Mouse (Mus musculus) heart, embryonic 12.5 days (tissue): ENCODE measurements around the gene Tpd52l1. TPM values are rescaled to one million over a fixed set of nuclear protein-coding genes. Genes with fewer than 3 reads are reported as not detected.
"Not testable (repeated sequence)": the region's sequence is repeated elsewhere in the genome, so short reads cannot be mapped to it uniquely, and the experiment has no call there.

Experiments
- ATAC-seq: fragments of 200-750 bp; cut with Nextera tagmentation; 2 replicates; pipeline ENCODE4 v1.8.0; 2017; ENCODE audit warnings: moderate TSS enrichment, moderate library complexity; ENCODE audit not compliant: insufficient number of reproducible peaks, low FRiP score
- H3K27ac ChIP-seq: fragments of 300-500 bp; sonication (generic); 2 replicates; pipeline ENCODE4 v1.5.1; 2016; ENCODE audit warnings: mild to moderate bottlenecking, moderate library complexity; ENCODE audit not compliant: poor library complexity, severe bottlenecking
- H3K27me3 ChIP-seq: fragments of 300-500 bp; sonication (generic); replicated peaks from 2 replicates; pipeline ENCODE4 v1.6.1; 2016; ENCODE audit warnings: mild to moderate bottlenecking, moderate library complexity
- H3K36me3 ChIP-seq: fragments of 300-500 bp; sonication (generic); 2 replicates; pipeline ENCODE4 v1.6.1; 2016; ENCODE audit warnings: mild to moderate bottlenecking, moderate library complexity
- H3K4me1 ChIP-seq: fragments of 300-500 bp; sonication (generic); replicated peaks from 2 replicates; pipeline ENCODE4 v1.6.1; 2016; ENCODE audit warnings: mild to moderate bottlenecking
- H3K4me2 ChIP-seq: fragments of 300-500 bp; sonication (generic); 2 replicates; pipeline ENCODE4 v1.6.1; 2016; ENCODE audit warnings: mild to moderate bottlenecking, moderate library complexity
- H3K4me3 ChIP-seq: fragments of 300-500 bp; sonication (generic); 2 replicates; pipeline ENCODE4 v1.5.1; 2016; ENCODE audit warnings: mild to moderate bottlenecking
- H3K9ac ChIP-seq: fragments of 300-500 bp; sonication (generic); 2 replicates; pipeline ENCODE4 v1.6.1; 2016; ENCODE audit warnings: mild to moderate bottlenecking, moderate library complexity
- H3K9me3 ChIP-seq: fragments of 300-500 bp; sonication (generic); replicated peaks from 2 replicates; pipeline ENCODE4 v1.6.1; 2016; ENCODE audit warnings: mild to moderate bottlenecking, moderate library complexity
- WGBS: fragments of 180-500 bp; shearing (Covaris S2); methylation state at CpG from one replicate; pipeline ENCODE4 v1.1.7; 2016; 5-methylcytosine and 5-hydroxymethylcytosine counted together
- polyA plus RNA-seq: library from polyadenylated mRNA; unstranded; fragments of >200 nt; fragmentation: Nextera tagmentation; extraction: Ambion mirVana; gene quantifications from 2 replicates; pipeline ENCODE4 v1.2.1, GENCODE M21; 2016

The Tpd52l1 gene
- polyA plus RNA-seq, 1 experiment from 2014 or later, result 16.5 TPM

- Histone ChIP-seq H3K9ac (no peak overlapping the region), H3K36me3 (no peaks in the 10 kb centered on the region), H3K9me3 (no peaks in the 10 kb centered on the region), H3K4me1 (peaks cover 4% of the 10 kb centered on the region; the same call in 1 of the 2 replicates), H3K27ac (no peak overlapping the region), H3K4me3 (no peak overlapping the region), H3K27me3 (no peaks in the 10 kb centered on the region), H3K4me2 (no peak overlapping the region)
- no peak for ATAC-seq
Observed at GRCm38 (mm10) chr10:31417956-31418355, 27.8 kb downstream of the Tpd52l1 start.

GRCm38 (mm10) chr10:31392990-31393389 is 52.8 kb downstream of the Tpd52l1 start:
- H3K36me3 ChIP-seq, result no peaks in the 10 kb centered on the region
- H3K4me3 ChIP-seq, result no peak overlapping the region
- H3K9ac ChIP-seq, result no peak overlapping the region
- H3K27me3 ChIP-seq, result no peaks in the 10 kb centered on the region
- H3K4me2 ChIP-seq, result no peak overlapping the region
- WGBS, result 52% methylated on average over 1 of the region's 1 CpGs
- no peak overlapping the region for H3K27ac ChIP-seq
- H3K9me3 ChIP-seq, result no peaks in the 10 kb centered on the region
- H3K4me1 ChIP-seq, result no peaks in the 10 kb centered on the region
- ATAC-seq, result no peak

GRCm38 (mm10) chr10:31390777-31391395 is 54.9 kb downstream of the Tpd52l1 start:
- ATAC-seq, result no peak
- 0 out of 2 replicates have a peak, but pooled peaks cover 2% of the 10 kb centered on the region for H3K4me1 ChIP-seq
- H3K9ac ChIP-seq, result no peak overlapping the region
- H3K9me3 ChIP-seq, result no peaks in the 10 kb centered on the region
- no peak overlapping the region for H3K4me2 ChIP-seq
- H3K4me3 ChIP-seq, result no peak overlapping the region
- no peaks in the 10 kb centered on the region for H3K36me3 ChIP-seq
- H3K27ac ChIP-seq, result peak overlapping the region; percentile 6; the same call in 1 of the 2 replicates
- WGBS, result 70% methylated on average over 4 of the region's 4 CpGs
- no peaks in the 10 kb centered on the region for H3K27me3 ChIP-seq

GRCm38 (mm10) chr10:31388566-31388965 is 57.2 kb downstream of the Tpd52l1 start:
- not testable (repeated sequence) for H3K27ac ChIP-seq, H3K27me3 ChIP-seq, H3K4me1 ChIP-seq, H3K4me3 ChIP-seq, H3K9me3 ChIP-seq, H3K36me3 ChIP-seq, H3K4me2 ChIP-seq, ATAC-seq, H3K9ac ChIP-seq
- 74% methylated on average over 1 of the region's 1 CpGs for WGBS

DNA sequence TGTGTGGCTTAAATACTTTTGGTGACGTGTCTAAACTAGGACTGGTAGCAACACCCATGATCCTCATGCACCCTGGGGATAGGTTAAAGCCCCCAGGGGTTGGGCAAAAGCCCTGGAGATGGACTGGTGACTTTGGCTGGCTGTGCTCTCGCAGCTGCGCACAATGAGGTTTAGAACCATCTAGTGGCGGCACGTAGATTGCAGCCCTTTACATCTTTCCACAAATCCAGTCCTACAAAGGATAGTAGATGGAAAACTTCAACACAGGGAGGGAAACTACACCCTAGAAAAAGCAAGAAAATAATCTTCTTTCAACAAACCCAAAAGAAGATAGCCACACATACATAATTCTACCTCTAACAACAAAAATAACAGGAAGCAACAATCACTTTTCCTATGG is 75.6 kb downstream of the Tpd52l1 start:
- not testable (repeated sequence) for H3K4me1 ChIP-seq, H3K36me3 ChIP-seq, H3K9me3 ChIP-seq, H3K27ac ChIP-seq, H3K4me3 ChIP-seq, H3K27me3 ChIP-seq, H3K9ac ChIP-seq, ATAC-seq, H3K4me2 ChIP-seq
- WGBS, result 6% methylated on average over 4 of the region's 5 CpGs

DNA sequence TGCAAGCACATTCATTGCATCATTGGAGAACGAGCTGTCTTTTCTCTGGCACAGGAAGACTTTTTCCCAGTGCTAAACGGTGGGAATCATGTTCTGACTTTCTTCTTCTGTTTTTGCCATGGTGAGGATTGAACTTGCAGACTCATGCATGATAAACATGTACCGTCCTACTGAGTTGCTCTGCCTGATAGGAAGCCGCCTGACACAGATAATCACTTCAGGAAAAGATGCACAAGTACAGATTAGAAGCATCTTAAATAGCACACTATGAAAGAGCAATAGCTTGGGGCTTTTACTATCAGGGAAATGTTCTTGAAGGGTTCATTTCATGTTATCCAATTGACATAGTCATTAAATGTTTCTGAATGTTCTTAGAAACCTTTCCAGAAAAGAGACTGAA is 86.0 kb downstream of the Tpd52l1 start:
- Histone ChIP-seq H3K9ac (no peak overlapping the region), H3K4me3 (no peak overlapping the region), H3K4me2 (no peak overlapping the region), H3K4me1 (no peaks in the 10 kb centered on the region), H3K36me3 (no peaks in the 10 kb centered on the region), H3K27me3 (no peaks in the 10 kb centered on the region), H3K9me3 (0 out of 2 replicates have a peak, but pooled peaks cover 4% of the 10 kb centered on the region), H3K27ac (no peak overlapping the region)
- ATAC-seq, result no peak
- WGBS, result 55% methylated on average over 4 of the region's 4 CpGs

- Histone ChIP-seq H3K4me3 (no peak overlapping the region), H3K9ac (no peak overlapping the region), H3K27ac (no peak overlapping the region), H3K4me1 (no peaks in the 10 kb centered on the region), H3K4me2 (no peak overlapping the region), H3K36me3 (no peaks in the 10 kb centered on the region), H3K9me3 (no peaks in the 10 kb centered on the region), H3K27me3 (no peaks in the 10 kb centered on the region)
- no peak for ATAC-seq
- WGBS, result 74% methylated on average over 7 of the region's 7 CpGs
Observed at GRCm38 (mm10) chr10:31354886-31355461, 90.8 kb downstream of the Tpd52l1 start.

DNA sequence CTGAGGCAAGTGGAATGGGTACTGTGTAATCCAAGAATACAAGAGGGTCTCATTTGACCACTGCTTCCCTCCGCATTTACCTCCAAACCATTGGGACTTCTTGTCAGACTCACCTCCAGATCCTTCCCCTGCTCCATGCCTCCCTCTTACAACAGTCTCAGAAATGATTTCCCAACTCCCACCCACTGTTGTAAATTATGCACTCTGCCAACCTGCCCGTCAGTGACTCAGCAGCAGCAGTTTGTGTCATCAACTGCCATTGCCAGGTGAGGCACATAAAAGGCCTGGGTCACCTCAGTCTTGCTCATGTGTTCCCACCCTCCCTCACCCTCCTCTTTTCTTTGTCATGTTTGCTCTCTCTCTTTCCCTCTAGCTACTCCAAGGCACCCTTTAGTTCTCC is 91.6 kb downstream of the Tpd52l1 start:
- H3K9me3 ChIP-seq, result no peaks in the 10 kb centered on the region
- no peaks in the 10 kb centered on the region for H3K27me3 ChIP-seq
- WGBS, result 81% methylated on average over 2 of the region's 2 CpGs
- no peak overlapping the region for H3K9ac ChIP-seq
- H3K4me3 ChIP-seq, result no peak overlapping the region
- H3K4me1 ChIP-seq, result no peaks in the 10 kb centered on the region
- H3K27ac ChIP-seq, result no peak overlapping the region
- ATAC-seq, result no peak
- H3K4me2 ChIP-seq, result no peak overlapping the region
- H3K36me3 ChIP-seq, result no peaks in the 10 kb centered on the region

DNA sequence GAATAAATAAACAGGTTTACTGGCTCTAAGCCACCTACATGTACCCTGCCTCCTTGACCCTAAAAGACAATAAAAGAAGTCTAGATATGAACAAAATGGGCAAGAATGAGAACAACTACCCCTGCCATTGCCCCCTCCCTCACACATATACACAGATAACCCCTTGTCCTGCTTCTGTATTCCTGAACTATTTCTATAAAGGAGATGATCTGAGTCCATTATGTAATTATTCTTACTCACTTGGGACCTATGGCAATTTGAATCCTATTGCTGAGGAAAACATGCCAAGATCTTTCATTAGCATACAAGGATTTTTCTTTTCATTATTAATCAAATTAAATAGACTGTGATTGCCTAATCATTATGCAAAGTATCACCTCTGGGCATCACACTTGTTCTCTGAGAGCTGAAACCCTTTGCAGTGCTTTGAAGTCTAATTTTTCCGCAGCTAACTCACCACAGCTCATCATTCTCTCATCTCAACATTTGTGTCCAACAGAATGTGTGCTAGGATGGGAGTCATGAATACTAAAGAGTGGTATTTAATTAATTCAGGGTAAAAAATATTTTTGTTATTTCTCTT is 92.8 kb downstream of the Tpd52l1 start:
- Histone ChIP-seq H3K4me3 (no peak overlapping the region), H3K9ac (no peak overlapping the region), H3K4me1 (no peaks in the 10 kb centered on the region), H3K4me2 (no peak overlapping the region), H3K9me3 (no peaks in the 10 kb centered on the region), H3K36me3 (no peaks in the 10 kb centered on the region), H3K27me3 (no peaks in the 10 kb centered on the region), H3K27ac (no peak overlapping the region)
- WGBS, result 94% methylated on average over 1 of the region's 1 CpGs
- ATAC-seq, result no peak

DNA sequence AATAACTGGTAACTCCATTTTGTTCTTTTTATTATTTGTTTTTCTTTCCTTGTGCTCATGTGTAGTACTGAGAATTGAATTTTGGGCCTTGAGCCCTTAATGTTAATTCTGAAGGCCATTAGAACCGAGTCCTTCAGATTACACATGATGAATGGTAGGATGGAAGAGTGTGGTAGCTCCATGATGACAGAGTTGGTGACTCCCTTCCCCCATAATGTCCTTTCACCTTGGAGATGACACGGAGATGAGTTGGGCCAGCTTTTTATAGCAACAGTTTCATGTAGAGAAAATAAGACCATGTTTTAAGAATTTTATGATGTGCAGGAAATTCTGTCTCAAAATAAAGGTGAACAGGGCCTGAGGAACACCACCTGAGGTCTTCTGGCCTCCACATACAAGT is 94.7 kb downstream of the Tpd52l1 start:
- Histone ChIP-seq H3K4me1 (no peaks in the 10 kb centered on the region), H3K9me3 (no peaks in the 10 kb centered on the region), H3K27ac (no peak overlapping the region), H3K27me3 (no peaks in the 10 kb centered on the region), H3K4me2 (no peak overlapping the region), H3K9ac (no peak overlapping the region), H3K4me3 (no peak overlapping the region), H3K36me3 (no peaks in the 10 kb centered on the region)
- 83% methylated on average over 2 of the region's 2 CpGs for WGBS
- no peak for ATAC-seq

GRCm38 (mm10) chr10:31346401-31346800 is 99.4 kb downstream of the Tpd52l1 start:
- Histone ChIP-seq H3K4me3 (no peak overlapping the region), H3K4me1 (no peaks in the 10 kb centered on the region), H3K9me3 (no peaks in the 10 kb centered on the region), H3K27me3 (no peaks in the 10 kb centered on the region), H3K9ac (no peak overlapping the region), H3K36me3 (no peaks in the 10 kb centered on the region), H3K27ac (no peak overlapping the region), H3K4me2 (no peak overlapping the region)
- WGBS, result 66% methylated on average over 8 of the region's 8 CpGs
- no peak for ATAC-seq
